Mouse (Mus musculus) left cerebral cortex, postnatal 10 days (tissue): ENCODE measurements at regions not wholly inside any gene's neighbourhood (a gene's known extent, or its start where the extent isn't known, plus 50 kb on each side); places are given as distances from the start of the nearest gene placed in this dataset.

ENCODE experiments used
- DNase-seq, 2 experiments: peaks; one replicate each; pipeline ENCODE4 v3.0.0; 2021 to 2022; ENCODE audit warnings: low spot score in 2 of 2, mixed read lengths in 1 of 2; ENCODE audit errors: extremely low spot score in 1 of 2
- intact Hi-C: fragments of 180-260 bp; cut with DNase I; formaldehyde crosslinking; loops from one replicate; pipeline ENCODE4 v1.15.1; 2025

DNA sequence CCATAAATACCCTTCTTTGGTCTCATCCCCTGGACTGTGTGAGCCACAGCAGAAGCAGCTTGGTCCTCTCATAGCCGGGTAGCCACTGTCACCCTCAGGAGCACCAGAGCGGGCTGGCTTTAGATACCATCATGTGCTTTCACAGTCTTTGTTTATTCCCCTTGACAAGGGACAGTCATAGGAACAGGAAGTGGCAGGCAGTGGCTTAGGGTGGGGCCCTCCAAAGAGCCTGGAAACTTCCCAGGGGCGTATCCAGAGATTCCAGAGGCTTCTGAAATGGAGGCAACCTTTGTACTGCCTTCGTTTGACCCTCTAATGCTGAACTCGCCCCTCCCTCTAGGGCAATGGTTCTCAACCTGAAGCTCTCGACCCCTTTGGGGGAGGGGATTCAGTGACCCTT lies 119.5 kb upstream of the Klf14 start:
- intact Hi-C loops = loop anchor here (5.0 to 10.0 kb wide), 2 partner anchors 79 to 376 kb away; no protein-coding TSS in a partner anchor
- DNase-seq = peak in 1 of 2 experiments; percentile 50

- no peak for DNase-seq
- intact Hi-C loops = loop anchor here (5.0 to 10.0 kb wide), 2 partner anchors 78 to 375 kb away; no protein-coding TSS in a partner anchor
Measured at GRCm38 (mm10) chr6:31079586-31080259, 120.8 kb upstream of the Klf14 start.

- intact Hi-C loops = no loop called here
Measured at GRCm38 (mm10) chr6:31080279-31080678, 121.4 kb upstream of the Klf14 start.

GRCm38 (mm10) chr6:31080691-31081090 lies 121.8 kb upstream of the Klf14 start:
- no peak for DNase-seq
- intact Hi-C loops = no loop called here

More at GRCm38 (mm10) chr6:31080279-31080678, 121.4 kb upstream of the Klf14 start:
- no peak for DNase-seq

DNA sequence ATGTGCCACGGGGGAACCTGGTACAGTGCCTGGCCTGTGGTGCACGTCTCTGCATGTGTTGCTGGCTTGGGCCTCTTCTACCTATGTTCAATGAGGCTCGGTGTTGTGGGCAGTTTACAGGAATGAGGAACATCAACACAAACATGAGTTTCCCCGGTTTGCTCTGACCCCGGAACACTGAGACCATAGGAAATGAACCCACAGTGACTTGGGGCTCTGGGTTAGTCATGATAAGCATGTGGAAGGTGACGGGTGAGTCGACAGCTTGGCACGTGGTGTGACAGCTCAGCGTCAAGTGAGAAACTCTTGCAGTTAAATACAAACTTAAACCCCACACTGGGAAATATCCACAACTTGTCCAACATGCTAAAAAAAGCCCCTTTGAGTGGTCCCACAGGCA lies 122.4 kb upstream of the Klf14 start:
- intact Hi-C loops = no loop called here
- no peak for DNase-seq

DNA sequence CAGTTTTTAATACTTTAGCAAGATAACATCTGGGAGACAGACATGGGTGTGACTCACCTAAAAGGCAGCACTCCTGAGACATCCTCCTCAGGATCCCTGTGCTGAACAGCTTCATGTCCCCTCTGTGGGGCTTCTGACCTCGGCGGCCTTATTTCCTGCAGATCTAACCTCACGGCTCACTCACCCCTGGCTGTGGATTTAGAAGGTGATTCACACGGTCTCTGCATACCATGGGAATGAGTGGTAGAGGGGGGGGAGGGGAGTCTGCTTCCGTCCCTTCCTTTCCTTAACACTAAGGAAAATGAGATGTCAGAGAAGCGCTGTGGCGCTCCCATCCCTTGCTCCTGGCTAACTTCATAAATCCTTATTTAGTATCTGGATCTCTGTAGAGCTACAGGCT lies 123.1 kb upstream of the Klf14 start:
- intact Hi-C loops = no loop called here
- no peak for DNase-seq

GRCm38 (mm10) chr6:31082613-31083470 lies 124.0 kb upstream of the Klf14 start:
- DNase-seq = no peak
- intact Hi-C loops = no loop called here

DNA sequence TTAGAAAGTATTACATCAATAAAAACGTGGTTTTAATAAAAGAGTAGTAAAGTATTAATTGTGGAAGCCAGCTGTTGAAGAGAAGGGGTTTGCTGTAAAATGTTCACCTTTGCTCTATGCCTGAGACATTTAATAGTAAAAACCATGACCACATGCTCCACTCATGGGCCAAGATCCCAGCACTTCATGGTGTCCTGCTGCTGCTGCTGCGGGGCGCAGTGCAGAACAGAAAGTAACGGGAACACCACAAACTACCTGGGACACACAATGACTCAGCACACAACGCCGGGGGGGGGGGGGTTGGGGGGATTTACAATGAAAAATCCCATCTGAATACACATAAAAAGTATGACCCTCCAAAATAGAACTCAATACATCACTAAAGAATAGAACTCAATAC lies 124.8 kb upstream of the Klf14 start:
- DNase-seq = no peak
- intact Hi-C loops = no loop called here

- intact Hi-C loops = no loop called here
- no peak for DNase-seq
Measured at GRCm38 (mm10) chr6:31085063-31085759, 126.3 kb upstream of the Klf14 start.

DNA sequence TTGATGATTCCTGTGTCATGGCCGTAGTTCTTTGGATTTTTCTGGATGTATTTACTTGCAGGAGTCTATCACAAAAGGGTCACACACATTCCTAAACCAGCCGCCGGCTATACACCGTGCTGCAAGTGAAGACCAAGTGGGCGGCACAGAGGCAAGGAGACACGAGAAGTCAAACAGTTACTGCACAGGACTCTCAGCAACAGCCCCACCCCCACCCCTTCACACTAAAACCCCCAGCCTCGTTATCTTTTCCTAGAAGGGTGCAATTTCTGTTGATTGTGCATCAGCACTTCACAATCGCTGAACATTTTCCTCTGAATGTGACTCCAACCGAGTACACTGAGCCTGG lies 126.9 kb upstream of the Klf14 start:
- DNase-seq = no peak
- intact Hi-C loops = no loop called here

GRCm38 (mm10) chr6:31086283-31086682 lies 127.4 kb upstream of the Klf14 start:
- intact Hi-C loops = no loop called here
- DNase-seq = no peak

DNA sequence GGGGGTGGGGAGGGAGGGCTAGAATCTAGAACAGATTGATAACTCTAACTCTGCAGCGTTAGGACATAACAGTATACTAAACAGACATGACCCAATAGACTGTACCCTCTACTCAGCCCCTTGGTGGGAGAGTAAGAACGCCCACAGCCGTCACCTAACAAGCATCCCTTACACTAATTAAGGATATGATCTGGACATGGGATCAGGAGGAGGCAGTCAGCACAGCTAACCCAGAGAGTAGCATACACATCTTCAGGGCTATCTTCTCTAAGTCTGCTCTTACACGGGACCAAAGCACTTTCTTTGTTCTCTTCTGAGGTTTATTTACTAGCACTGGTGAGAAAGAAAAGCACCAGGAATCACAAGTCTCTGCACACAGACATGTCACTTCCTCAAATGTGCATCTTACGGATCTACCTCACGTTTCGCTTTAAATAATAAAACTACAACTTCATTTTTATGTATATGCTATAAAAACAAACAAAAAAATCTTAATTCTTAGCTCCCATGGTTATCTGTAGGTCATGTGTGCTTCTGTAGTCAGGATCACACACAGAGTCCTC lies 128.0 kb upstream of the Klf14 start:
- intact Hi-C loops = no loop called here
- DNase-seq = no peak

DNA sequence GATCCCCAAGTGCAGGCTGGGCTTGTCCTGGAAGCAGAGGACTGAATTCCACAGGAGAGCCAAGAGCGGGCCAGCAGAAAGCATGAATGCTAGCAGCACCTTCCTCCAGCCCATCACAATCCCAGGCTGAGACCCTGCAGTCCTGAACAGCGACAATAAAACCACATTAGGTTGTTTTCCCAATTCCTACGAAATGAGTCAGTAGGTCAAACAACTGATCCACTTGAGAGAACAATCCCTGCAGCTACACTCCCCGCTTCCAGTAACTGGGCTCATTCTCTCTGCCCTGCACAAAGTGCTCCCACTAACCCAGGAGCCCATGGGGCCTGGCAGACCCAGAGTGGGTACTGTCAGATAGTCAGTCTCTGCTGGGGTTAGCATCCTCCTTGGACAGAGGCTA lies 128.6 kb upstream of the Klf14 start:
- no peak for DNase-seq
- intact Hi-C loops = no loop called here

GRCm38 (mm10) chr6:31088147-31088972 lies 129.5 kb upstream of the Klf14 start:
- DNase-seq = no peak
- intact Hi-C loops = no loop called here

DNA sequence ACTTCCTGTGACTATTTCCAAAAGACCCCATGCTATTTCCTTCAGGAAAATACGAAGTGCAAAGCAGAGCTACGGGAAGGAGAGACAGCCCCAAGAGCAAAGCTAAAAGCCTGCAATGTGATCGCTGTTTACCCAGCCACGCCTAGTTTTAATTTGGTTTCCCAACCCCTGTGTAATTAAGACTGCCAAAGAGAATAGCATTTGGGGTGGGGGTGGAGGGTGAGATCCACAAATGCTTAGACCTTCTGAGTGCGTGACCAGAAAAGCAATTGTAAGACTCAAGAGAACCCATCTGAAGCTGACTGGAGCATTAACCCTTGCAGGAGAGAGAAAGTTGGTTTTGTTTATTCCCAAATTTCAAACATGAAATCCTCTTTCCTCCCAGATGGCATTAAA lies 130.1 kb upstream of the Klf14 start:
- no peak for DNase-seq
- intact Hi-C loops = no loop called here

- intact Hi-C loops = no loop called here
- DNase-seq = no peak
Measured at GRCm38 (mm10) chr6:31090288-31090687, 131.4 kb upstream of the Klf14 start.

GRCm38 (mm10) chr6:31090791-31091190 lies 131.9 kb upstream of the Klf14 start:
- intact Hi-C loops = no loop called here
- no peak for DNase-seq

DNA sequence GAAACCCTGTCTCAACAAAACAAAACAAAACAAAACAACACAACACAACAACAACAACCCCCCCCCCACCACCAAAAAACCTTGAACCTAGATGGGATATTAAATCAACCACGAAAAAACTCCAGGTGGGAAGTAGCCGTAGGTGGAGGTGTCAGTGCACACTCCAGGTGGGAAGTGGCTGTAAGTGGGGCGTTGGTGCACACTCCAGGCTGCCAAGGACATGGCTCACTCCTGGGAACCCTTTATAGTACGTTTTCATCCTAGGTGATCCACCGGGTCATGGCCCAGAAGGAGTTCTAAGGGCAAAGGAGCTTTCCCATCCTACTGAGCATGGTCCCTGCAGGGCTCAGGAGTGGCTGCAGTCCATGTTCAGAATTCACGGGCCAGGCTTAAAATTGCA lies 133.4 kb upstream of the Klf14 start:
- intact Hi-C loops = no loop called here
- no peak for DNase-seq

GRCm38 (mm10) chr6:31092760-31093159 lies 133.9 kb upstream of the Klf14 start:
- intact Hi-C loops = no loop called here
- DNase-seq = no peak
